Comparison of ENCODE assay signal across 8 mouse cellular contexts in the genomic region with DNA sequence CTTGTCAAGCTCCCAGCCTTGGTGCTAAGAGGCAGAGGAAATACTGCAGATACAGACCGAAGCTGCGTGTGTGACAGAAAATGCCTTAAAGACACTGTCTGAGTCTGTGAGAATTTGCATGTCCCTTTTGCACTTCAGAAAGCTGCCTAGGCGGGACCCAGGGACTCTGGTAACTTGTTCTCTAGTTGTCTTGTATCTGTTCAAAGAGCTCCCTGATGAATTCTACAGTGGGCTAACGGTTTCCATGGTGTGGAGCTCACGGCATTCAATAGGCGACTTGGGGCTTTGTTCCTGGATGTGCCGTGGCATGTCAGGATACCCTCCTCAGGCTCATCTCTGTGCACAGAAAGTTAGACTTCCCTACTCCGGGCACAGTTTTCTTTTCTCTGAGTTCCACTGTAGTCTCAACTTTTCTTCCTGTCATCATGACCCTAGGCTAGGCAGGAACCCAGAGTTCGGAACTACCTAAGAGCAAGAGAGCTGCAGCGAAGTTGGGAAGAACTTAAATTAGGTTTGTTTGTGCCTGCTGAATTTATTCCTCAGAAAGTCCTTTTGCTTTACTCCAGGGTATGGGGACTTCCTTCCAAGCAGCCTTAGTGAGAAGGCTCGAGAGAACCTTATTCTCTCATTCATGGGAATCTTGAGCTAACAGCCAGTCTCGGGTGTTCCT.
A peak's percentile ranks its signal among the peaks of the same experiment; 100 is the strongest.
DNase-seq lines count a peak whose midpoint lies in the region; ATAC-seq and TF ChIP-seq lines count a peak whose summit lies in the region.

No protein-coding gene starts in this region.

- 17% methylated on average over 12 of the region's 12 CpGs for WGBS in heart, embryonic 11.5 days (ENCODE audit: insufficient replicate concordance)
- WGBS in hindbrain, embryonic 11.5 days = 12% methylated on average over 12 of the region's 12 CpGs
- 16% methylated on average over 12 of the region's 12 CpGs for WGBS in midbrain, embryonic 12.5 days

- H3K36me3 ChIP-seq in heart, embryonic 11.5 days (ENCODE audit: control insufficient read depth, insufficient read depth, low read length) = peaks cover 8% of the 10 kb centered on the region
- H3K36me3 ChIP-seq in hindbrain, embryonic 11.5 days (ENCODE audit: control insufficient read depth, insufficient read depth, low read length) = no peaks in the 10 kb centered on the region
- H3K36me3 ChIP-seq in midbrain, embryonic 12.5 days = 0 out of 2 replicates have a peak, but pooled peaks cover 2% of the 10 kb centered on the region

- H3K27ac ChIP-seq in heart, embryonic 11.5 days (ENCODE audit: low read depth, low read length) = peak overlapping the region; percentile 96
- peak overlapping the region; percentile 82 for H3K27ac ChIP-seq in hindbrain, embryonic 11.5 days (ENCODE audit: low read depth, low read length)
- H3K27ac ChIP-seq in midbrain, embryonic 12.5 days (replicated peaks) = peak overlapping the region; percentile 66

- no peak for TF ChIP-seq POLR2A in brain, embryonic 14.5 days (IDR thresholded peaks at IDR 0.05; ENCODE audit: borderline replicate concordance, extremely low read depth, insufficient read depth, insufficient read length, poor library complexity, severe bottlenecking)

- peak overlapping the region; percentile 70 for H3K4me2 ChIP-seq in heart, embryonic 11.5 days
- H3K4me2 ChIP-seq in hindbrain, embryonic 11.5 days (replicated peaks; ENCODE audit: low read depth, low read length) = peak overlapping the region; percentile 36
- H3K4me2 ChIP-seq in midbrain, embryonic 12.5 days (replicated peaks) = peak overlapping the region; percentile 42

- no peak for ATAC-seq in heart, embryonic 11.5 days (replicated peaks; ENCODE audit: insufficient number of reproducible peaks, low FRiP score, low TSS enrichment)
- peak; percentile 49 for ATAC-seq in hindbrain, embryonic 11.5 days (ENCODE audit: low FRiP score)
- ATAC-seq in midbrain, embryonic 12.5 days (ENCODE audit: low FRiP score, low read depth) = peak; percentile 56; the same call in 1 of the 2 replicates
- ATAC-seq in activated CD4-positive, CD25-positive, alpha-beta regulatory T cell, adult 4 months = no peak

- DNase-seq in heart, adult 8-10 months (ENCODE audit: low spot score) = no peak
- peak; percentile 44 for DNase-seq in brain, embryonic 14.5 days (ENCODE audit: low read depth)
- DNase-seq in hindbrain, embryonic 11.5 days (ENCODE audit: low spot score) = peak; percentile 62
- no peak for DNase-seq in layer of hippocampus, adult 18-20 months (ENCODE audit: low spot score in 2 of 2)
- no peak for DNase-seq in adrenal gland, postnatal 10 days

- no peak for TF ChIP-seq CTCF in brain, embryonic 14.5 days (IDR thresholded peaks at IDR 0.05; ENCODE audit: borderline replicate concordance, extremely low read depth, insufficient read depth, insufficient read length)

- H3K9me3 ChIP-seq in heart, embryonic 11.5 days (replicated peaks; ENCODE audit: control insufficient read depth, low read length) = no peaks in the 10 kb centered on the region
- H3K9me3 ChIP-seq in hindbrain, embryonic 11.5 days (ENCODE audit: control insufficient read depth, low read length) = no peaks in the 10 kb centered on the region
- H3K9me3 ChIP-seq in midbrain, embryonic 12.5 days = no peaks in the 10 kb centered on the region

- H3K9ac ChIP-seq in heart, embryonic 11.5 days (ENCODE audit: low read depth, low read length) = peak overlapping the region; percentile 81
- H3K9ac ChIP-seq in hindbrain, embryonic 11.5 days (ENCODE audit: low read depth, low read length) = peak overlapping the region; percentile 46
- 0 out of 2 replicates have a peak overlapping the region, but pooled peaks have one; percentile 28 for H3K9ac ChIP-seq in midbrain, embryonic 12.5 days (replicated peaks)

- no peaks in the 10 kb centered on the region for H3K27me3 ChIP-seq in heart, embryonic 11.5 days (ENCODE audit: control insufficient read depth, insufficient read depth, low read length)
- no peaks in the 10 kb centered on the region for H3K27me3 ChIP-seq in hindbrain, embryonic 11.5 days (ENCODE audit: control insufficient read depth, insufficient read depth, low read length)
- peaks cover 23% of the 10 kb centered on the region; the same call in 1 of the 2 replicates for H3K27me3 ChIP-seq in midbrain, embryonic 12.5 days

- H3K4me1 ChIP-seq in heart, embryonic 11.5 days (ENCODE audit: control insufficient read depth, insufficient read depth, low read length) = peaks cover 41% of the 10 kb centered on the region
- peaks cover 4% of the 10 kb centered on the region for H3K4me1 ChIP-seq in hindbrain, embryonic 11.5 days (replicated peaks; ENCODE audit: control insufficient read depth, insufficient read depth, low read length)
- H3K4me1 ChIP-seq in midbrain, embryonic 12.5 days = peaks cover 33% of the 10 kb centered on the region

- peak overlapping the region; percentile 49 for H3K4me3 ChIP-seq in heart, embryonic 11.5 days (ENCODE audit: low read depth, low read length)
- peak overlapping the region; percentile 31 for H3K4me3 ChIP-seq in hindbrain, embryonic 11.5 days (ENCODE audit: low read depth, low read length)
- peak overlapping the region; percentile 15; the same call in 1 of the 2 replicates for H3K4me3 ChIP-seq in midbrain, embryonic 12.5 days

Comparison
In these comparisons a context has a peak if more than half of its experiments do, and no peak if none do; other contexts are left out.
1. ATAC-seq: peak in hindbrain, embryonic 11.5 days (single experiment) and midbrain, embryonic 12.5 days (single experiment); none in heart, embryonic 11.5 days (single experiment) and activated CD4-positive, CD25-positive, alpha-beta regulatory T cell, adult 4 months (single experiment).
2. H3K9ac ChIP-seq: peak in every context shown above with its lines; median percentile 81 in heart, embryonic 11.5 days; 46 in hindbrain, embryonic 11.5 days; 28 in midbrain, embryonic 12.5 days.
3. DNase-seq: peak in brain, embryonic 14.5 days (single experiment) and hindbrain, embryonic 11.5 days (single experiment); none in heart, adult 8-10 months (single experiment), layer of hippocampus, adult 18-20 months (0 of 2) and adrenal gland, postnatal 10 days (single experiment).
4. Peak in every context shown above with its lines, with median percentiles within 50 percentile points of each other: H3K27ac ChIP-seq, H3K4me2 ChIP-seq and H3K4me3 ChIP-seq.